Mouse (Mus musculus): Measurements from ENCODE around the gene Btbd2.

Gene Btbd2

DNA sequence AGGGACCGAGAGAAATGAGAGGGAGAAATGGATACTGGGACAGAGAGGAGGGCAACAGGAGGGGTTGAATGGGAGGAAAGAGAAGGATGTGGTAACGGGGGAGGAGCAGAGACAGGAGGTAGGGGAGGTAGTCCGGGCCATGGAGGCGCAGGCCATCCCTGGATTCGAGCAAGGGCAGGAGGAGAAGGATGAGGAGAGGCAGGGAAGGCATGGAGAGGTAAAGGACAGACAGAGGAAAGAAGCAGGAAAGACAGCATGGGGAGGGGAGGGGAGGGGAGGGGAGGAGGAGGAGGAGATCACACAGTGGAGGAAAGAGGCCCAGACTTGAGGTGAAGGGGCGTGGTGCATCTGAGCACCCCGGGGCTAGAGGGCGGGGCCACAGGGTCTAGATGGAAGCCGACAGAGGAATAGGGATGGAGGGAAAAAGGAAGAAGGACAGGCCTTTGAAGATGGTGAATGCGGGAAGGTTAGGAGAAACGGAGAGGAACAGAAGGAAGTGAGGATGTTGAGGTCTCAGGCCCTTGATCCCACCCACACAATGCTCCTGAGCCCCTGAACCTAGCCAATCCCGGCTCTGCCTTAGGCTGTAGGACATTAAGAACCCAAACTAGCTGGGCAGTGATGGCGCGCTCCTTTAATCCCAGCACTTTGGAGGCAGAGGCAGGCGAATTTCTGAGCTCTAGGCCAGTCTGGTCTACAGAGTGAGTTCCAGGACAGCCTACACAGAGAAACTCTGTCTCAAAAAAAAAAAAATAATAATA is at the start of gene Btbd2:
TSS of gene Btbd2 (minus strand) at position 209 of the 761 bp plus-strand sequence.
- no peak for DNase-seq (ENCODE audit: low spot score in 2 of 2)

DNA sequence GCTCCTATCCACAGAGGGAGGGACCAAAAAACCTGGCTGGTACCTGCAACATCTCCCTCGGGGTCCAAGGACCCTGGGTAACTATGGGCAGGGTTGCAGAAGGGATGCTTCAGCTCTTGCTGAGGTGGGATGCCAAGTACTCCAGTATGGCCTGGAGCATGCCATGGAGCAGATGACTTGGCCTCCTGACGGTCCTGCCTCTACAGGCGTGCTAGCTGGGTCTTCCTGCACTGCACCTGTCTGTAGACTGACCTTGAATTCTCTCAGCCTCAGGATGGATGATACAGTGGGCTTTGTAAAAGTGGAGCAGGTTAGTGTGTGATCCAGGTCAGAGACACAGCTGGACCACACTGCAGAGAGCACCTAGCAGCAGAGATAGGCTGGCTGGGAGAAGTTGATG is 48.6 kb upstream of the Btbd2 start:
- no peak for DNase-seq (ENCODE audit: low spot score in 2 of 2)

DNA sequence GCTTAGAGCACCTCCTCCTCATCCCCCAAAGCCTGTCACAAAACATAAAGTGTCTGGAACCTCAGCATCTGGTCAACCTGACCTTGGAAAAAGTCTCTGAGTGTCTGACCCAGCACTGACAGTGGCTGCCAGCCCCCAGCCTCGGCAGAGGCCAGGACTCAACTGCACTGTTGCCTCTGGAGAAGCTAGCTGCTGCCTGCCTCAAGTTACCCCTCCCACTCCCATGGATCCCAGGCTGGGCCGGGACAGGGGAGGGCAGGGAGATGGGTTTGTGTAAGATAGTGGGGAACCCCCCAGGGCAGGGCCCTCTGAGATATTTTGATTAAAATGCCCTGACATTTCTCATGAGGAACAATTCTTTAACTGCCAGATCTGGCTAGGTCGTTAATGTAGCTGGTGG is 48.2 kb upstream of the Btbd2 start:
- DNase-seq (ENCODE audit: low spot score in 2 of 2): no peak

DNA sequence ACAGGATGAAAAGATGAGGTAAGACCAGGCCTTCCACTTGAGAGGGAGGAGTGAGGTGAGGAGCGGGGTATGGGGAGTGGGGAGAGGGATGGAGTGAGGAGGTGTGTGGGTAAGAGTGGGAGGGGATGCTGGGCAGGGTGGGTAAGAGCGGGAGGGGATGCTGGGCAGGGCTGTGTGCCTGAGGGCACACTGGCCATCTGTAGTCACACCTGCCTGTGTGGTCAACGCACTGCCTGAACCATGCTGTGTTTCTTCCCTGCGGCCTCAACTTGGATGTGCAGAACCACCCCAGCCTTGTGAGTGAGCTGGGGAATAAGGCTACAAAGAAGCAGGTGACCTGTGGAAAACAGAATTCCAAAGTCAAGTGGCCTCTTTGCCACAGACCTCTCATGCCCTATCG is 47.5 kb upstream of the Btbd2 start:
- DNase-seq (ENCODE audit: low spot score in 2 of 2): no peak

DNA sequence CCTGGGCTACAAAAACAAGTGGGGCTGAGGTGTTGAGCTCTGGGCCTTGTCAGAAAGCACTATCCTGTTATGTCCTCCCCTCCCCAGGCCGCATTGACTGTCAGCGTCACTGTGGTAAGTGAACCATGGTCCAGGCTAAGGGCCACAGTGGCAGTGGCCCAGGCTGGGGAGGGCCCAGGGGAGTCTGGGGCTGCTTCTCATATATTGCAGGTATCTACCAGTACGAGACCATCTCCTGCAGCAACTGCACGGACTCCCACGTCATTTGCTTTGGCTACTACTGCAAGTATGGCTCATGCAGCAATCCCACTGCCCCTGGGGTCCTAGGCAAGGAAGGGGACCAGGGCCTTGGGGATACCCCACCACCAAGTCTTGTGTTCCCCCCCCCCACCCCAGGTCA is 46.8 kb upstream of the Btbd2 start:
- no peak for DNase-seq (ENCODE audit: low spot score in 2 of 2)

DNA sequence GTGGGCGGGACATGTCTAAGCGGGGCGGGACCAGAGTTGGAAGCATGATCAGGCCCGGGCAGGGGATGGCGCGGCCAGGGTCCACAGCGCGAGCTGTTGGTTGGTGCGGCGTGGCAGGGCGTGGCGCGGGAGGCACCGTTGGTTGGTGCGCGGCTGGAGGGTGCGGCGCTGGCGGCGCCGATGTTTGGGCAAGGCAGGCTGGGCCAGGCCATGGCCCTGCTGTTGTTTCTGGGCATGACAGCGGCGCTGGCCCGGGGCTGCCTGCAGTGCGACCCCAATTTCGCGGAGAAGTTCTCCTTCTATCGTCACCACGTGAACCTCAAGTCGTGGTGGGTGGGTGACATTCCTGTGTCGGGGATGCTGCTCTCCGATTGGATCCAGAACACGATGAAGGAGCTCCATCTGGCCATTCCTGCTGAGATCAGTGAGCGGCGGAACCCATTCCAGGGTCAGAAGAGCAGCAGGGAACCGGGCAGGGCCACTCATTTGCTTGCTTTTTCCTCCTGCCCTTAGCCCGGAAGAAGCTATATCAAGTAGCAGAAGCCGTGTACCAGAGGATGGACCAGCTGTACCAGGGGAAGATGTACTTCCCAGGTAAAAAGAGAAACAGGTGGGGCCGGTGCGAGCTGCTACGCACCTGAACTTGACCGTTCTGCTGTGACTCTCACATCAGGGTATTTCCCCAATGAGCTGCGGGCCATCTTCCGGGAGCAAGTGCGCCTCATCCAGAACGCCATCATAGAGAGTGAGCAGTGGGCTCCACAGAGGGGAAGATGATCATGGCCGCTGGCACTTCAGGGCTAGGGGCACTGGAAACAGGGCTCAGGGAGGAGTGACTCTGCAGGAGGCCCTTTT is 45.9 kb upstream of the Btbd2 start:
- DNase-seq (ENCODE audit: low spot score in 2 of 2): peak; percentile 93 to 95

DNA sequence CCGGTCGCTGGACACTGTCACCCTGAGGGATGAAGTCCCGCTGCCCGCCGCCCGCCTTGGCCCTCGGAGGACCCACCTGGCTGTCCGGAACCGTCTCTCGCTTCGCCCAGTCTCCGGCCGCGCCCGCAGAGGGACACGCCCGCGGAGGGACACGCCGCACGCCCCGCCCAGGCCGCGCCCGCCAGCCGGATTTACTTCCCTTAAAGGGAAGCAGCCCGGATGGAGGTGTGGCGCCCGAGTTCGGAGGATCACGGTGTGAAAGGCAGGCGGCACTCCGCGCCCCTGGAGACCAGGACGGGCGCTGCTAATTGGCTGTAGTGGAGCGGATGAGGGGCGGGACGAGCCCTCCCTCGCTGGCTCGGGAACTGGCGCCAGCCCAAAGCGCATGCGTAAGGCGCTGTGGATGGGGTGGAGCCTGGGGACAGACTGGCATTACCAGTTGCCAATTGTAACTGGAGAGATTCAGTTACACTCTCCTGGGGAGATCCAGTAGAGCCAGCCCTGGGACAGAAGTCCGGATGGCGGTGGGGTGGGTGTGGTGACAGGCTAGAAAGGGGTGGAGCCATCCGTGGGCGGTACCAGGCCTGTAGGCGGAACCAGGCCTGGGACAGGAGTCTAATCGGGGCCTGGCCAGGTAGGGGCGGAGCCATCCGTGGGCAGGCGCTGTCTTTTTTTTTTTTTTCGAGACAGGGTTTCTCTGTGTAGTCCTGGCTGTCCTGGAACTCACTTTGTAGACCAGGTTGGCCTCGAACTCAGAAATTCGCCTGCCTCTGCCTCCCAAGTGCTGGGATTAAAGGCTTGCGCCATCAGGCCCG is 45.1 kb upstream of the Btbd2 start, which contains the start of the genes Mob3a and Izumo4:
TSS of gene Mob3a (minus strand) at position 257 of the 815 bp plus-strand sequence.
TSS of gene Izumo4 (plus strand) at position 464 of the 815 bp plus-strand sequence.
- peak; percentile 96 to 100 for DNase-seq (ENCODE audit: low spot score in 2 of 2)

DNA sequence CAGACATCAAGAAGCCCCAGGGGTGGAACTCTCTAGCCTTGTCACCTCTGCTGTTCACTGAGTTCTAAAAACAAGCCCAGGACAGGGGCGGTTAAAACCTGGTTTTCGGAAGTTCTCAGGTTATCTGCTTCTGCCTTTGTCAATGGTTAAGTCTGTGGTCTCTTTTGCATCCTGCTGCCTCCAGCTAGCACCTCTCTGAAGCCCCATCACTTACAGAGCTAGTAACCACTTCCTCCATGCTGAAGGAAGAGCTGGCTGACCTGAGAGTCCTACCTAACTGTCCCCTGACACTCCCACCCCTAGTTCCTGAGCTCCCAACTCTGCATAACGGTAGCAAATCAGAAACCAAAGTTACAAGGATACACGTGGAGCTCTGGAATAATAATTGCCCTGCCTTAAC is 43.9 kb upstream of the Btbd2 start:
- no peak for DNase-seq (ENCODE audit: low spot score in 2 of 2)

DNA sequence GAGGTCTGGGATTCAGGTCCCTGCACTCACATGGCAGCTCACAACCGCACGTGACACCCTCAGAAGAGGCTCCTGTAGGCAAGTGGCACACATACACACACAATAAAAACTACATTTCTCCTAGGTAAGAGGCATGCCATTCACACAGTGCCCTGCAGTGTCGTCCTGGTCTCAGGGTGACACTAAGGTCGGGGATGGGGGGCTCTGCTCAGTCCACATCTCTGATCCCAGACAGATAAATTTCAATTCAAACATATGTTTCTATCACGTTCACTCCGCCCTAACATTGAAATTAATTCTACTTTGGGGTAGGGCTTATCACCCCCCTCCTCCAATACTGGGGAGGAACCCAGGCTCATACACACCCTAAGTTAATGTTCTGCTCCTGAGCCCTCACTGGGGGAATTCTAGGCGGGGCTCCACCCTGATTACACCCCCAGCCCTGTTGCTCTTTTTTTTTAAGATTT is 43.2 kb upstream of the Btbd2 start:
- DNase-seq (ENCODE audit: low spot score in 2 of 2): no peak

DNA sequence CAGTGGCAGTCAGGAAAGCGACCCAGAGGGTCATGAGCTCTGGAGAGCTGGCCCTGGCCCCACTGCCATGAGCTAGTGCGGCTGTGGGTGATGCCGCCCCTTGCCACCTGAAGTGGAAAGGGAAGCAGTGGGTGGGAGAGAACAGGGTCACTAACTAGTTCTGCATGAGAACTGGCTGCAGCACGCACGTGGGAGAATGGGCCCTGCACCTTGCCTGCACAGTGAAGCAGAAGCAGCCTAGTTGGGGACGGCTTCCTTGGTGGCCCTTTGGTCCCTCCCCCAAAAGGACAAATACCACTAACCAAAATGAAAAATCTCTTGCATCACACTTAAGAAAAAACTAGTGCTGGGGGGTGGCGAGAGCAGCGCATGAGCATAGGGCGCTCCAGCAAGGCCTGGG is 41.7 kb upstream of the Btbd2 start:
- no peak for DNase-seq (ENCODE audit: low spot score in 2 of 2)

DNA sequence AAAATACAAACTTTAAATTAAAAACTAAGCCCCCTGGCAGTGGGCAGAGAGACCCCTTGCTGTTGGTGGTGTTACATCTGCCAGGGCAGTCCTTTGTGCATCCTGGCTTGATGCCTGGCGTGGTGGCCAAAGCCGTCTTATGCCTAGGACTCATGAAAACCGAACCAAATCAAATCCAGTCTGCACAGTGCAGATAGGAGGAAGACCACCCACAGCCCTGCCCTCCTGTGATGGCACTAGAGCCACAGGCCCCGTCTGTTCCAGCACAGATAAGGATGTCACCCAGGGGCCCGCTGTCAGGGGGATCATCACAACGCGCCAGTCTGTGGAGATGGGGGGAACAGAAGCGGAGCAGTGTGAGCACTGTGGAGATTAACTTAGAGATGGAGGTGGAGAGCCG is 40.9 kb upstream of the Btbd2 start:
- DNase-seq (ENCODE audit: low spot score in 2 of 2): no peak

DNA sequence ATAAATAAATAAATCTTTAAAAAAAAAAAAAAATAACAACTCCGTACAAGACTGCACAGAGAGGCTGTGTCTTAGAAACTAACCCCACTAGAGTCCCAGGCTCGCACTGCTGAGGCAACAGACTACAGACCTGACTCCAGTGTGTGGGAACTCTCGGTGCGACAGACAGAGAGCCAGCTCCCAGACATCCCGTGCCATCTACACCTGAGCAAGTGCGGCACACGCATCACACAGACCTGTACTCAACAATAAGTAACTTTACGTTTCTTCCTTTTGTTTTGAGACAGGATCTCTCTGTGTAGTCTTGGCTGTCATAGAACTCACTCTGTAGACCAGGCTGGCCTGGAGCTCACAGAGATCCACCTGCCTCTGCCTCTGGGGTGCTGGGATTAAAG is 40.5 kb upstream of the Btbd2 start:
- DNase-seq (ENCODE audit: low spot score in 2 of 2): no peak

DNA sequence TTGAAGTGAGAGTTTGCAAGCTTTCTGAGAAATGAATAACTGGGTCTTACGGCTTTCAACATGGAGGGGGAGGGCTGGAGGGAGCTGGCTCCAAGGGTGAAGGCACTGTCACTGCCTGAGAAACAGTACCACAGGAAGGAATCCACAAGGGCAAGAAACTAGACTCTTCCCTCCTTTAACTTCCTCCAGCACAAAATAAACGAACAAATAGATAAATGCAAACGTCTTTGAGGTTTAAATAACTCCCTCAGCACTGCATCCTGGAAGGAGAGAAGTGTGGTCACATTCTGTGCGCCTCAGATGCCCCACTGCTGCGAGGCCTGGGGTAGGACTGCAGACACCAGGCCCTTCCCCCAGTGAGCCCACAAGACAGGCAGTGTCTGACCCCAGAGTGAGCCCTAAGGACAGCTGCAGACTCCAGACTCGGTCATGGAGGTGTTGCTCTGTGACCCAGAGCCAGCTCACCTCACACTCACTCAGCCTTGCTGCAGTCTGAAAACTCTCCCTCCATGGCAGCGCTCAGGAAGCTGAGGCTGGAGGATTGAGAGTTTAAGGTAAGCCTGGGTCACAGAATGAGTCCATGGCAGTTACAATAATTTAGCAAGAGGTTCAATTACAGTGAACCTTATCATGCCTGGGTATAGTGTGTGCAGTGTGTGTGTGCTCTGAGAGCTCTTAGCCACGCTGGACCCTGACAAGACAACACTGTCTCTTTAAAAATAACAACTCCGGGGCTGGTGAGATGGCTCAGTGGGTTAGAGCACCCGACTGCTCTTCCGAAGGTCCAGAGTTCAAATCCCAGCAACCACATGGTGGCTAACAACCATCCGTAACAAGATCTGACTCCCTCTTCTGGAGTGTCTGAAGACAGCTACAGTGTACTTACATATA is 39.9 kb upstream of the Btbd2 start:
- DNase-seq (ENCODE audit: low spot score in 2 of 2): no peak

DNA sequence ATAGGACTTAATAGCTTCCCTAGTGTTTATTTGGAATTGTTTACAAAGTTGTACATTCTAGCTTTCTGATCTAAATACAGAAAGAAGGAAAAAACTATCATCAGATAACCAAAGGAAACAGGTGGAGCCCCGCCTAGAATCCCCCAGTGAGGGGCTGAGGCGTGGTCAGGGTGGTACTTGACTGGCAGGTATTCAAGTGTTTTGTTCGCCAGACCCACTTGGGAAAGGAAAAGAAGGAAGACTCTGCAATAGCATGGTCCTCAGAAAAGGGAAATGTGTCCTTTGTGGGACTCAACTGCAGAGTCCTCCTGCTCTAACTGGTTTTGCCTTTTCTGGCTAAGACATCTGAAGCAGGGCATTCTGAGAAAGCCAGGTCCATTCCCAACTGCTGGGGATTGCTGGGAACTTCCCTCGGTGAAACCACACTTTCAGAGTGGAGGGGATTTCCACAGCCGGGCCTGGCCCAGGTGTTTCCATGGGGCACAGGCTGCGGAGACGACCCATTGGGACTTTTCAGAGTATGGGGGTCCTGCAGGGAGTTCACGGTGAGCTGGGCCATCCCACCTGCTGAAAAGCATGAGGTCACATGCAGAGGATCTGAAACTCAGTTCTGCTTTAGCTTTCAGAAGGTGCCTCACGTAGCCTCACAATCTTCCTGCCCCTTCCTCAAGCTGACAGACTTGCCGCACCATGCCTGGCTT is 39.1 kb upstream of the Btbd2 start:
- DNase-seq (ENCODE audit: low spot score in 2 of 2): no peak

DNA sequence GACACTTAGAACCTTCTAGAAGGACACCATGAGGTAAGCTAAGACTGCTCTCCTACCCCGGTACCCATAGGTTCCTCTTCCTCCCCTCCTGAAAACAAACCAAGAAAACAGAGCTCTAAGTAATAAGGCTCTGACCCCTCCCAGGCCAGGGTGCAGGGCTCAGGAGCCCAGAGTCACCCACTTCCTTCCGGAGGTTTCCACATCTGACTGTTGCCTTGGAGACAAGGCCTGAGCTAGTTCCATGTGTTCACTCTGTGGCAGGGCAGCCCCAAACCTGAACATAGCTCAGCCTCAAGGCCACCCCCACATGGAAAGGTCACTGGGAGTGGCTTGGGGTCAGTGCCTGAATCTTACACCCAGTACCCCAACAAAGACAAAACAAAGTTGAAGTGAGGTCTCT is 38.3 kb upstream of the Btbd2 start:
- peak in 1 of 2 experiments; percentile 27 for DNase-seq (ENCODE audit: low spot score in 2 of 2)

DNA sequence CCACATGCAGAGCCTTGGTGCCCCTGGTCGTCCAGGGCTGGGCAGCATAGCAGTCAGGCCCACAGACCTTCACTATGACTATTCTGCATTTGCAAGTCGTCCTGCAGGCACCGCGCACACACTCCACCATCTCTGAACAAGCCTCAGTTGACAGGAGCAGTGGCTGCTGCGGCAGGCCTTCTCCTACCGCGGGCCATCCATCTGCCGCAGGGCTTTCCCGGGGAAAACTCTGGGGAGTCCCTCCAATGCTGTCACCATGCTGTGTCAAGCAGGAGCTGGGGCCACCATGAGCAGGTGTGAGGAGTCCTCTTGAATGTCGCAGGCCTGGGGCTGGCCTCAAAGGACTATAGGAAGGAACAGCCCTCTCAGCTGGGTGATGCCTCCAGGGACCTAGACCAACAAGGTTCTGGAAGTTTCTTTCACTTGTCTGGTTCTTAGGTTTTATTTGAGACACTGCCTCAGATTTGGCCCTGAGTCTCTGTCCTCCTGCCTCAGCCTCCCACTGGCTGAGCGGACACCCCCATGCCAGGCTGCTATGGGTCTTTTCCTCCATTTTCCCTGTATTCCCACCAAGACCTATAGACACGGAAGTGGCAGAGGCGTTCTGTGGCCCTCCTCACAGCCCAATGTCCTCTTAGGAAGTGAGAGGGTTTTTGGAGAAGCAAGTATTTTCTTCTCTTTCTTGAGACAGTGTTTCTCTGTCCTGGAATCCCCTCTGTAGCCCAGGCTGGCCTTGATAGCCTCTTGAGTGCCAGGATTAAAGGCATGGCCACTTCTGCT is 37.5 kb upstream of the Btbd2 start:
- no peak for DNase-seq (ENCODE audit: low spot score in 2 of 2)

DNA sequence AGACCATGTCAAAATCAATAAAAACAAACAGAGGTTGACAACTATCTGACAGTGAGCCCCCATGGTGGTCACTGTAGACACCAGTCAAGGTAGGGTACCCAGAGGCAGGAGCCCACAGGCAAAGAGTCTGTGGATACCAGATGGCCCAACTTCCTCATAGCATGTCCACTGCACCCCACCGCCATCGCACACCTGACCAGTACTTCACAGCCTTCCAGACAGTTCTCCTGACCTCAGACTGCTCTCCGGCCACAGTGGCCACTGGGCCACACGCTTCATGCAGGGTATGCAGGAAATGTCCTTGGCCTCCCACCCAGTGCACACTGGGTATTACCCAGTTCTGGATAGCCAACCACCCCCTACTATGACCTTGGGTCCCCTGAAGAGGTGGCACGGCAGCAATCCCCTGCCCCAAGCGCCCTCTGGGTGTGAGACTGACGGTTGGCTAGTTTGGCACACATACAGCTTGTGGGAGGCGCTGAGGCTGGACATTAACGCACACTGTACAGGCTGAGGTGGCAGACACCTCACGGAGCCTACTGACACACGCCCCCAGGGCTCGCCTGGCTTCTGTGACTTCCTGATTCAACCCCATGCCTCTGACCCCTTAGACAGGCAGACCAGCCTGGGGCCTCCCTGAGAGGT is 36.7 kb upstream of the Btbd2 start:
- no peak for DNase-seq (ENCODE audit: low spot score in 2 of 2)

DNA sequence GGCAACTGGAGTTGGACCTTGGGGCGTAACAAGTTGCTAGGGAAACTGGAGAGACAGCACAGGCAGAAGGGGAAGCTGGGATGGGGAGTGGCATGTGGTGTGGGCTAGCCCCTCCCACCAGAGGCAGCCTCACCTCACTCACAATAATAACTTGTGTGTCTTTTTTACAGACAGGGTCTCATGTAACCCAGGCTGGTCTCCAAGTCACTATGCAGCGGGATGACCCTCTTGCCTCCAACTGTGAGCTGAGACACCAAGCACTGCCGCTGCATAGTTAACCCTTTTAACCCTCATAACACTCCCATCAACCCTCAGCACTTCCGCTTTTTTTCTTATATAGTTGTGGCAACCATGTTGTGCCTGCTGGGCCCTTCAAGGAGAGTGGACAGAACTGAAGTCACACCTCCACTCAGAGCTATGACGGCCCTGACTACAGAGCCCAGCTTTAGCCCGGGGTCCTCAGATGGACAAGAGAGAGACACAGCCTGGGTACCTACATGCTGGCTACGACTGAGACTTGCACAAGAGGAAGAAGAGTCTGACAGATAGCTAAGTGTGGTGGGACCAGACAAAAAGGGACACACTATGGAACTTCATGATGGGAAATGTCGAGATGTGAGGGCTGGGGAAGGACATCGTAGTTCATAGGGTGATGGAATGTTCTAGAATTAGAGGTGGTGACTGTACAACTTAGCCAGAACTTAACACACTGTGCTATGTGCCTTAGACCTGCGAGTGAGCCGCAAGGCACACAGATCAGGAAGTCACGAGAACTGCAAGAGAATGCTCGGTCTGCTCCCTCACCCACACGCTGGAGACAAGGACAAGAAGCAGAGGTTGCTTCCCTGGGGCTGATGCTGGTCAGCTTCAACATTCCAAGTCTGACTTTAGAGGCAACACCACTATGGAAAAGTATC is 35.6 kb upstream of the Btbd2 start:
- DNase-seq (ENCODE audit: low spot score in 2 of 2): no peak
